Mouse (Mus musculus) kidney, embryonic 15.5 days (tissue): ENCODE measurements at regions not wholly inside any gene's neighbourhood (a gene's known extent, or its start where the extent isn't known, plus 50 kb on each side); places are given as distances from the start of the nearest gene placed in this dataset.

Experiments used
- ATAC-seq: fragments of 200-750 bp; cut with Nextera tagmentation; replicated peaks from 2 replicates; pipeline ENCODE4 v1.8.0; 2017; ENCODE audit warnings: moderate TSS enrichment; ENCODE audit not compliant: low FRiP score
- H3K27ac ChIP-seq: fragments of 300-500 bp; sonication (generic); 2 replicates; pipeline ENCODE4 v1.5.1; 2015; ENCODE audit warnings: mild to moderate bottlenecking, inconsistent platforms
- H3K27me3 ChIP-seq: fragments of 300-500 bp; sonication (generic); 2 replicates; pipeline ENCODE4 v1.6.1; 2015; ENCODE audit warnings: inconsistent platforms
- H3K36me3 ChIP-seq: fragments of 300-500 bp; sonication (generic); 2 replicates; pipeline ENCODE4 v1.6.1; 2015; ENCODE audit warnings: inconsistent platforms
- H3K4me1 ChIP-seq: fragments of 300-500 bp; sonication (generic); 2 replicates; pipeline ENCODE4 v1.6.1; 2015; ENCODE audit warnings: inconsistent platforms
- H3K4me2 ChIP-seq: fragments of 300-500 bp; sonication (generic); 2 replicates; pipeline ENCODE4 v1.6.1; 2015; ENCODE audit warnings: moderate library complexity, mild to moderate bottlenecking, inconsistent platforms
- H3K4me3 ChIP-seq: fragments of 300-500 bp; sonication (generic); replicated peaks from 2 replicates; pipeline ENCODE4 v1.5.1; 2015; ENCODE audit warnings: mild to moderate bottlenecking, inconsistent platforms
- H3K9ac ChIP-seq: fragments of 300-500 bp; sonication (generic); 2 replicates; pipeline ENCODE4 v1.6.1; 2015; ENCODE audit warnings: mild to moderate bottlenecking, inconsistent platforms
- H3K9me3 ChIP-seq: fragments of 300-500 bp; sonication (generic); replicated peaks from 2 replicates; pipeline ENCODE4 v1.6.1; 2016; ENCODE audit warnings: inconsistent platforms
- WGBS: fragments of 180-500 bp; shearing (Covaris S2); methylation state at CpG from one replicate; pipeline ENCODE4 v1.1.7; 2015; ENCODE audit warnings: mixed read lengths; 5-methylcytosine and 5-hydroxymethylcytosine counted together

- 82% methylated on average over 2 of the region's 2 CpGs for WGBS
- Histone ChIP-seq H3K9me3 (no peaks in the 10 kb centered on the region), H3K4me3 (no peak overlapping the region), H3K27ac (no peak overlapping the region), H3K4me2 (no peak overlapping the region), H3K36me3 (no peaks in the 10 kb centered on the region), H3K27me3 (no peaks in the 10 kb centered on the region), H3K9ac (no peak overlapping the region), H3K4me1 (no peaks in the 10 kb centered on the region)
- ATAC-seq: no peak
These were observed 363.5 kb upstream of the Zeb2 start for GRCm38 (mm10) chr2:45480671-45481070.

DNA sequence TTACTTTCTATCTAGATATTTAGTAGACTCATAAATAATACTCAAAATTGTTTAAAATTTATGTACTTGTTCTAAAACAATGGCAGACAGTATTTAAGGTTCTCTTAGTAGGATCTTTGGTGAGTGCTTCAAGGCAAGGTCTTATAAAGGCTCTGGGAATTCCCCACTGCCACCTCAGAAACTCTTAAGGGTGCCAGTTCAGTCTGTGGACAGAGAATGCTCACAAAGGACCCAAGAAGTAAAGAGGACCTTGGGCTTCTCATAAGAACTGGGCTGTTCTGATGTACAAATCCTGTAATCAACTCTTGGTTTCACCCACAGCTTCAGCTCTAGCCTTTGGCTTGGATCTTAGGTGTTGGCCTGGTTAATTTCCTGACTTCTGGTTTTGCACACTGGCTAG lies 358.8 kb upstream of the Zeb2 start:
- no peaks in the 10 kb centered on the region for H3K27me3 ChIP-seq
- H3K4me2 ChIP-seq: no peak overlapping the region
- H3K36me3 ChIP-seq: no peaks in the 10 kb centered on the region
- no peak for ATAC-seq
- H3K9ac ChIP-seq: no peak overlapping the region
- no peak overlapping the region for H3K27ac ChIP-seq
- H3K9me3 ChIP-seq: no peaks in the 10 kb centered on the region
- H3K4me3 ChIP-seq: no peak overlapping the region
- no peaks in the 10 kb centered on the region for H3K4me1 ChIP-seq

DNA sequence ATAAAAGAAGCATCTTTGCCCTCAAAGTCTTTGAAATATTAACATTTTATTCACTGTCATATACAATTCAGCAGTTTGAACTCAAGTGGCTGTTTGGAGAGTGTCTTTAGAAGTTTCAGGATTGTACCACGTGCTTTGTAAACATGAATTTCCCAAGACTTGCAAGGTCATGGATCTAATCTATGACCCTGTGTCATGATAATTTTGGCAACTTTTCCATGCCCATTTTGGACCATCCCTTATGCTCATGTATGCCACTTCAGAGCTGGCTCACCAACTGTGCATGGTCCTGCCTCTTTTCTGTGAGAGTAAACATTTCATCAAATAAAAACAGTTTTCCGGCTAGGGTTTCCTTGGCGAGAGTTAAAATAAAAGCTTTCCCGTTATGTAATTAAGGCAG lies 347.1 kb upstream of the Zeb2 start:
- Histone ChIP-seq H3K27me3 (no peaks in the 10 kb centered on the region), H3K4me1 (no peaks in the 10 kb centered on the region), H3K27ac (no peak overlapping the region), H3K4me2 (no peak overlapping the region), H3K36me3 (no peaks in the 10 kb centered on the region), H3K4me3 (no peak overlapping the region), H3K9me3 (no peaks in the 10 kb centered on the region), H3K9ac (no peak overlapping the region)
- ATAC-seq: no peak
- 78% methylated on average over 4 of the region's 4 CpGs for WGBS

DNA sequence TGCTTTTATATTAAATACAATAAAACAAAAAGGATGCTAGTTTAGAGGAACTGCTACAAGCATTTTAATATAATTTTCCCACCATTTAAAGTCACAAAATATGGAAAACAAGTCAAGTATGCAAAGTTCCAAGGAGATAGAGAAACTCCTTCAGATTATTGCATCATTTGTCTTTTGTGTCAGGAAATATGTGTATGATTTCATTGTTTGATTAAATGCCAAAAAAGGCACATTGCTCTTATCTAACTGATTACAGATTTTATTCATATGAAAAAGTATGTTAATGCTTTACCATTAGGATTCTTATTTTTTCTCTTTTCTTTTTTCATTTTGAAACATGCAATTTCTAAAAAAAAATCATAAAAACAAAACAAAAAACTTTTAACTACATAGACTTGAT lies 342.2 kb upstream of the Zeb2 start:
- no peaks in the 10 kb centered on the region for H3K9me3 ChIP-seq
- H3K9ac ChIP-seq: no peak overlapping the region
- H3K4me2 ChIP-seq: no peak overlapping the region
- H3K36me3 ChIP-seq: no peaks in the 10 kb centered on the region
- no peak for ATAC-seq
- H3K27me3 ChIP-seq: no peaks in the 10 kb centered on the region
- H3K27ac ChIP-seq: no peak overlapping the region
- H3K4me3 ChIP-seq: no peak overlapping the region
- H3K4me1 ChIP-seq: no peaks in the 10 kb centered on the region

GRCm38 (mm10) chr2:45454811-45455210 lies 337.6 kb upstream of the Zeb2 start:
- Histone ChIP-seq H3K27ac (no peak overlapping the region), H3K9ac (no peak overlapping the region), H3K4me1 (no peaks in the 10 kb centered on the region), H3K4me2 (no peak overlapping the region), H3K27me3 (no peaks in the 10 kb centered on the region), H3K4me3 (no peak overlapping the region), H3K9me3 (no peaks in the 10 kb centered on the region), H3K36me3 (no peaks in the 10 kb centered on the region)
- 82% methylated on average over 2 of the region's 2 CpGs for whole genome bisulfite sequencing
- ATAC-seq: no peak

GRCm38 (mm10) chr2:45439146-45439545 lies 322.0 kb upstream of the Zeb2 start:
- no peaks in the 10 kb centered on the region for H3K4me1 ChIP-seq
- H3K4me3 ChIP-seq: no peak overlapping the region
- H3K9me3 ChIP-seq: no peaks in the 10 kb centered on the region
- no peak overlapping the region for H3K27ac ChIP-seq
- H3K36me3 ChIP-seq: no peaks in the 10 kb centered on the region
- H3K4me2 ChIP-seq: no peak overlapping the region
- no peak for ATAC-seq
- 85% methylated on average over 4 of the region's 4 CpGs for WGBS
- no peaks in the 10 kb centered on the region for H3K27me3 ChIP-seq
- H3K9ac ChIP-seq: no peak overlapping the region

- Histone ChIP-seq H3K27ac (no peak overlapping the region), H3K4me2 (no peak overlapping the region), H3K9me3 (no peaks in the 10 kb centered on the region), H3K4me3 (no peak overlapping the region), H3K9ac (no peak overlapping the region), H3K4me1 (no peaks in the 10 kb centered on the region), H3K27me3 (no peaks in the 10 kb centered on the region), H3K36me3 (no peaks in the 10 kb centered on the region)
- 85% methylated on average over 9 of the region's 9 CpGs for WGBS
- no peak for ATAC-seq
These were observed 321.5 kb upstream of the Zeb2 start for GRCm38 (mm10) chr2:45438739-45439138.

DNA sequence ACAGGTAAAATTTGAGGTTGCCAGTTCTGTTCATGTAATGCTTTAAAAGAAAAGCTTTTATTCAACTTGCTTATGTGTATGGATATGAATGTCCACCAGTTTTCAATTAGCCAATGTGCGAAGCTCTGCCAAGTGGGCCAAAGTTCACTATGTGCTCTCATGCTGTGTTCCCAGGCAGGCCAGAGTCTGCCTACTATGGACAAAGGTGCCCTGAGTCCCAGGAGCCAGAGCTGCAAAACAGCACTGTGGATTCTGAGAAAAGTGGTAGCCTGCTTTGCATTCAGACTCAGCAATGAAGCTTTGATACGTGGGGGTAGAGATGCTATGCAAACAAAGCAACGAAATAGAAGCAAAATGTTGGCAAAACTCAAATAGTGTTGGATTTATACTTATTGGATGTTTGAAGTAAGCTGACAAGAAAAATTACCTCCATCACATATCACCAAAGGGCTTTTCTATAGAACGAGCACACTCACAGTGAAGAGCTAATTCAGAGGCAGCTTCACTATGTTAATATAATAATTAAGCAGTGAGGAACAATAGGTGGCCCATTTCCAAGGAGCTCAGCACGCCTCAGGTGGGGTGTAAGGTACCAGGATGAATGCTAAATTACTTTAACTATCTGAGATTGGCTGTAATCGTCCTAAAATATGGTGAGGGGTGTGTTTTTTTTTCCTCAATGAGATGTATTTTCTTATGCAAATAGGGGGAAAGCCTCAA lies 318.2 kb upstream of the Zeb2 start:
- Histone ChIP-seq H3K27ac (no peak overlapping the region), H3K4me1 (no peaks in the 10 kb centered on the region), H3K4me2 (no peak overlapping the region), H3K4me3 (no peak overlapping the region), H3K36me3 (no peaks in the 10 kb centered on the region), H3K27me3 (no peaks in the 10 kb centered on the region), H3K9ac (no peak overlapping the region), H3K9me3 (no peaks in the 10 kb centered on the region)
- 66% methylated on average over 6 of the region's 6 CpGs for WGBS
- ATAC-seq: no peak

GRCm38 (mm10) chr2:45434789-45435188 lies 317.6 kb upstream of the Zeb2 start:
- 91% methylated on average over 5 of the region's 5 CpGs for WGBS
- Histone ChIP-seq H3K9ac (no peak overlapping the region), H3K27ac (no peak overlapping the region), H3K36me3 (no peaks in the 10 kb centered on the region), H3K27me3 (no peaks in the 10 kb centered on the region), H3K4me3 (no peak overlapping the region), H3K9me3 (no peaks in the 10 kb centered on the region), H3K4me2 (no peak overlapping the region), H3K4me1 (no peaks in the 10 kb centered on the region)
- ATAC-seq: no peak

DNA sequence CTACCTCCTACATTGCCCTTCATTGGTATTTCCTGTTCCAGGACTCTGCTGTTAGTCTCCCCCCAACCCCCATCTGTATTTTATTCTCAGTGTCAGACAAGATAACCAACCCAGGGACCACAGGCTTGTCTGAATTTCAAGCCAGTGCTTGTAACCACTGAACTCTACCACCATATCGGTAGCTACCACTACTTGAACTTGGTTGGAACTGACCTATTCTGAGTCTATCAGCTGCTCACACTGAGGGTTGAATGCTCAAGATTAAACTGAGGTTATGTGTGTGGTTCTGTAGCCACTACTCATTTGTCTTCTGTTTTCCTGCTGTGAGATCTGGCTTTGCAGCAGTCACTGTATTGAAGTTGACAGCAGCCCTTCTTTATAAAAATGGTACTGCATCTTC lies 317.0 kb upstream of the Zeb2 start:
- Histone ChIP-seq H3K4me3 (no peak overlapping the region), H3K4me2 (no peak overlapping the region), H3K4me1 (no peaks in the 10 kb centered on the region), H3K9me3 (no peaks in the 10 kb centered on the region), H3K27ac (no peak overlapping the region), H3K27me3 (no peaks in the 10 kb centered on the region), H3K9ac (no peak overlapping the region), H3K36me3 (no peaks in the 10 kb centered on the region)
- no peak for ATAC-seq
- WGBS: 88% methylated on average over 1 of the region's 1 CpGs

DNA sequence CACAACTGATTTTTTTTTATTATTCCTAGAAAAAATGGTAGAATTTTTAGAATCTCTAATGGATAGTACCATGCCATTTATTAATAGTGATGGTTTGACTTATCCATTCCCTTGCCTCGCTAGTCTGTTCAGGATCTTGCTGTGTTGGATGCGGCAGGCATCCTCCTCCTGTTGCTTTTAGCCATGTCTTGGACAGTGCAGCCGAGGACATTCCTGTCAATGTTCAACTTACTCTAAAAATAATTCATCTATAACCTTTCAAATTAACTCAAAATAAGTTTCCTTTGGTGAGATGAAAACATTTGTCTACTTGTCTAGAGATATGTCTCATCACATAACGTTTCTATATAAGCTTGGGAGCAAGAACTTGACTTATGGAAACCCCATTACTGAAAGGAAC lies 314.2 kb upstream of the Zeb2 start:
- Histone ChIP-seq H3K36me3 (no peaks in the 10 kb centered on the region), H3K4me2 (no peak overlapping the region), H3K27ac (no peak overlapping the region), H3K9ac (no peak overlapping the region), H3K4me3 (no peak overlapping the region), H3K9me3 (no peaks in the 10 kb centered on the region), H3K27me3 (no peaks in the 10 kb centered on the region), H3K4me1 (no peaks in the 10 kb centered on the region)
- ATAC-seq: no peak
- WGBS: 83% methylated on average over 4 of the region's 4 CpGs

DNA sequence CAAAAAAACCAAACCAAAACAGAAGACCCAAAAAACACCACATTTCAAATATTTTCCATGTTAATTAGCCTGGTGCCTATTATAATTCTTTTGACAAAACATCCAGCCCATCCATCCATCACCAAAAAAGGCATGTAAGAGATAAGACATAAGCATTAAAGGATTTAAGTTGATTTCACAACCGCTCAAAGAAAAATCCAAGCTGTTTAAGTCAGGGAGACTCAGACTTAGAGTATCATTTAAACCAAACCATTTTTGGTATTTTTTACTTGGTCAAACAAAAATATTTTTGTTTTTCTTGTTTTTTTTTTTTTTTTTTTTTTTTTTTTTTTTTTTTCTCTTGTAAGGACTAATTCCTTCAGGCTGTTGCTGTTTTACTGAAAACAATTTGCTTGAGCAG lies 304.6 kb upstream of the Zeb2 start:
- WGBS: 79% methylated on average over 1 of the region's 1 CpGs
- no peaks in the 10 kb centered on the region for H3K9me3 ChIP-seq

DNA sequence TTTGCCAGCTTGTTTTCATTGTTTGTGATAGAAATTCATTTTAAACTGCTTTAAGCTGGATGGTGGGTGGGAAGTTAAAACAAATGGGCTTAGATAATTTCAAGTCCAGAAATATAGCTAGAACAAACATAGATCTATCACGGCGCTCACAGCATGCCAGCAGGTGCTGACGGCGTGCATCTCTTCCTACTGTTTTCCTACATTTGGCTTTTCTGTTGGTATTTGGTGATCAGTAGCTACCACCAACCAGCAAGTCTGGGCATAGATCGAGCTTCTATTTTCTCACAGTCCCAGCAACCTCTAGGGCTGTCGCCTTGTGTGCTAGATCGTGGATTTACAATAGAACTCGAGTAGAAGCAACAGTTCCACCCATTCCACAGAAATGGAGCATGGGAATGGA lies 290.9 kb upstream of the Zeb2 start:
- H3K4me3 ChIP-seq: no peak overlapping the region
- WGBS: 91% methylated on average over 8 of the region's 8 CpGs
- no peak overlapping the region for H3K9ac ChIP-seq
- ATAC-seq: no peak
- H3K27ac ChIP-seq: no peak overlapping the region
- H3K9me3 ChIP-seq: no peaks in the 10 kb centered on the region
- H3K4me1 ChIP-seq: peaks cover 17% of the 10 kb centered on the region
- no peaks in the 10 kb centered on the region for H3K27me3 ChIP-seq
- no peak overlapping the region for H3K4me2 ChIP-seq
- no peaks in the 10 kb centered on the region for H3K36me3 ChIP-seq

More for the DNA sequence above, 304.6 kb upstream of the Zeb2 start:
- Histone ChIP-seq H3K36me3 (no peaks in the 10 kb centered on the region), H3K27ac (no peak overlapping the region), H3K27me3 (no peaks in the 10 kb centered on the region), H3K4me3 (no peak overlapping the region), H3K4me1 (no peaks in the 10 kb centered on the region), H3K4me2 (no peak overlapping the region), H3K9ac (no peak overlapping the region)
- no peak for ATAC-seq
